Mouse (Mus musculus): ENCODE measurements around the gene Mrpl23. TPM values are rescaled to one million over a fixed set of nuclear protein-coding genes. Genes with fewer than 3 reads are reported as not detected.

Mrpl23 gene
- total RNA-seq, 2 experiments from 2014 or later: 16.1 to 39.0 TPM

DNA sequence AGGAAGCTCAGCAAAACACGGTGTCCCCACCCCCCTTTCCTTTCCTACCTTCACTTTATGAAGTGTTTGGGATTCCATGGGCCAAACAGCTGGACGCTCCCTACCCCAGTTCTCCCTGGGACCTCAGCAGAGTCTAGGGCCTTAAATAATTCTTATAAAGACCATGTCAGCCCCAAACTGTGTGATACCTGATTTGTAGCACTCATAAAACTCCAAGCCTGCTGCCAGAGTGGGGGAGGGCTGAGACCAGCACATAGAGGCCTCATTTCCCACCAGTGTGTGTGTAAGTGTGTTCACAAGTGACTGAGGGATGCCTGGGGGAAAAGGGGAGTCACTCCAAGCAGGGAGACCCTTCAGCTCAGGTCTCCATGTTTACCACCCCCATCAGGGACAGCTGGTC is 15.4 kb downstream of the Mrpl23 start:
- intact Hi-C loops (cut with DNase I): no loop called here
- DNase-seq (ENCODE audit: low spot score): no peak

DNA sequence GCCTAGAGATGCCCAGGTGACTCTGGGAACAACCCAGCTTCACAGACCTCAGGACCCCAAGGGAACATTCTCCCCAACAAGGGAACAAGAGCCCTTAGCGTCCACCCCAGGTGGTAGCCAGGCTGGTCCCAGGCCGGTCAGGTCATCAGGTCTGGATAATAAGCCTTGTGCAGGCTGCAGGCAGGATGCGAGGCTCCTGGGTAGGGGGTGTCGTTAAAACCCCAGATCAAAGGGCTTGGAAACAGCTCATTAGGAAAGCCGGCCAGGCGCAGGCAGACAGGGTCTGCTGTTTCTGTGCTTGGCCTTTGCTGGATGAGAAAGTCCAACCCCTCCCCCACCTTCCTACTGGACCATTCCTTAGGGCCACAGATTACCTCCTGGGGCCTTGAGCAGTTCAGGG is 16.2 kb downstream of the Mrpl23 start:
- intact Hi-C loops (cut with DNase I): no loop called here
- no peak for DNase-seq (ENCODE audit: low spot score)

DNA sequence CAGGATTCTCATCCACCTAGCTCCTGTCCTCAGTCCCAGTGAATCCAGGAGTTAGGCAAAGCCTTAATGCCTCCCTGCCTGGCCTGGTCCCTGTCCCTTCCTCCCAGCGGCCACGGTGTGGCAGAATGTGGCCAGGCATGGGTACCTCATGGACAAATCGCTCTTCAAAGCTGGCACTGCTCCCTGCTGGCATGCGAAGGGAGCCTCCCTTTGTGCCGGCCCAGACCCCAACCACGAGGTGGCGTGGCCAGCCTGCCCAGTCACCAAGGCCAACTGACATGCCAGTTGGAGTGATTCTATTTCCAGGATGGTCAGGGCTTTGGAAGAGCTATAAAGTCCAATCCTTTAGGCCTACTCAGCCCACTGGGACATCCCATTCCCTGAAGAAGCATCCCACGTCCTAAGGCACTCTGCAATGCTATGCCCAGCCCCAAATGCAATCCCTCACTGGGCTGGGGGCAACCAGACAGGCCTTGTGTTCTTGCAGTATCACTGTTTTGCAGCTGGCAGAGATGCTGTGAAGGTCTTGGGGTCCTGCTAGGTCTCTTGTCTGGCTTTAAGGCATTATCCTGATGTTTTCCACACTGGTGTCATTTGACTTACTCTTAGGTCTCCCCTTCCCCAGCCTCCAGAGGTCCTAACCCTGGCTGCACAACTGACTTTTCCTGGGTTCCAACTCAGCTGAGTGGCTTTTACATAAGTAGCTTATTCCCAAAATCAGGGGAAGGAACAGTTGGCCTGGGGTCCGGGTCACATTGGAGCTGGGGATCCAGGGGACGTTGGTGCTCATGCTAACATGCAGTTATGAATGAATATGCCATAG is 17.7 kb downstream of the Mrpl23 start:
- intact Hi-C loops (cut with DNase I): no loop called here
- DNase-seq (ENCODE audit: low spot score): no peak

DNA sequence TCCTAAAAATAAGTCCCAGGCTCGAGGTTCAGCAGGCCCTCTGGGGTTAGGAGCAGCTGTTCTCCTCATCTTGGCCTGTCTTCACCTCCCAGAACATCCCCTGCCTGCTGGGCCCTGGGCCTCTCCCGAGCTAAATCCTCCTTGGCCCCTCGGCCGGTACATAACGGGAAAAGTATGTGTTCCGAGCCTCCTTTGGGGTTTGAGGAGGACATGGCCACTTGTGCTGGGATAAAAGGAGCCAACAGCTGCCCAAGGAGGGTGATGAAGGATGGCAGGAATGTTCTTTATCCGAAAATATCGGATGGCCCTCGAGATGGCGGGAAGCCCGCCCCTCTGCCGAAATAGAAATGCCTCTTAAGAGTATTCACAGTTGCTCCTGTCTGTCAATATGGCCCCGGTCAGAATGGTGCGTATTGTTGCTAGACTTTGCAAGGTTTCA is 18.5 kb downstream of the Mrpl23 start:
- intact Hi-C loops (cut with DNase I): no loop called here
- no peak for DNase-seq (ENCODE audit: low spot score)

DNA sequence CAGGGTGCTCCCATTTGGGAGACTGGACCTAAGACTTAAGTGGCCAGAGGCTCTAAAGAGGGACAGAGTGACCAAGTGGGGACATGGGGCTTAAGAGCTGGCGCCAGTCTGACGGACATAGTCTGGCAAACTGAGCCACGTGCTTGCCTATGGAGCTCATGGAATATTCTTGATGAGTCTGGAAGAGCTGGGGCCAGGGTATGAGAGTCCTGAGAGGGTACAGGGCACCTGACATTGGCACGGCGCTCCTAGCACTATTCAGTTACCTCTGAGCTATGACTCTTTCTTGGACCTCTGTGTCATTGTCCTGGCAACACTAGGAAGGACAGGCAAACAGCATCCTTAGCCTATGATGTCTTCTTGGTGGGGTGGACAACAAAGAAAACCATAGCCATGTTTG is 19.2 kb downstream of the Mrpl23 start:
- intact Hi-C loops (cut with DNase I): no loop called here
- DNase-seq (ENCODE audit: low spot score): no peak

DNA sequence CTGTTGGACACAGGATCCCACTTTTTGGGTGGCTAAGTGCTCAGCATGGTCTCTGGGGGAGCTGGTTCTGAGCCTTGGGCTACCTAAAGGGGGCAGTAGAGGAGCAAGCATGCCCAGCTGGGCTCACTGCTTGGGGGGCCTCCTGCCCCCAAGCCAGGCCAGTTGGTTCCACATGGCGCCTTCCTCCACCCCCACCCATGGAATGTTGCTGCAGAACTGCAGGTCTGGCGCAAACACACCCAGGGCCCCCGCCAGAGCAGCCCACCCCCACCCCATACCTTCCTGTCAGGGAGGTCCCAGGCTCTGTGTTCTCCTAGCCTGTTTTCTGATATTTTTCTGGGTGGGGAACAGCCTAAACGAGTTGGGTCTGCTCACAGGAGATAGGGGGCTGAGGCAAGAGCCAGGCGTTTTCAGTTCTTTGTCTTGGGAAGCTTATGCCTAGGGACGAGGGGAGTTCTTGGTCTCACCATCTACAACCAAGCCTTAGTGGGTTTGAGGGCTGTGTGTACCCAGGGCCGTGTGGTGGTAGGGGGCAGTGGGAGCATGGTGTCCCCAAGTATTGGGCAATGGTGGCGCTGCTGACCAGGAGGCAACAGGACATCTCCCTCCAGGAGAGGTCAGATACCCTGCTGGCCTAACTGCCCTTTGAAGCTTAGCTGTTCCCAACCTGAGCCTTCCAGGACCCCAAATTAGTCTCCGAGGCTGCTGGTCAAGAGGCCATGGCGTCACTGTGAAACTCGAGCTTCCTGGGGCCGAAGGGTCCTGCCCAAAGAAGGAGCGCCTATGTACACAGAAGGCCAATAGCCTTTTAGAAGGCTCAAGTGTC is 20.3 kb downstream of the Mrpl23 start:
- intact Hi-C loops (cut with DNase I): no loop called here
- no peak for DNase-seq (ENCODE audit: low spot score)

DNA sequence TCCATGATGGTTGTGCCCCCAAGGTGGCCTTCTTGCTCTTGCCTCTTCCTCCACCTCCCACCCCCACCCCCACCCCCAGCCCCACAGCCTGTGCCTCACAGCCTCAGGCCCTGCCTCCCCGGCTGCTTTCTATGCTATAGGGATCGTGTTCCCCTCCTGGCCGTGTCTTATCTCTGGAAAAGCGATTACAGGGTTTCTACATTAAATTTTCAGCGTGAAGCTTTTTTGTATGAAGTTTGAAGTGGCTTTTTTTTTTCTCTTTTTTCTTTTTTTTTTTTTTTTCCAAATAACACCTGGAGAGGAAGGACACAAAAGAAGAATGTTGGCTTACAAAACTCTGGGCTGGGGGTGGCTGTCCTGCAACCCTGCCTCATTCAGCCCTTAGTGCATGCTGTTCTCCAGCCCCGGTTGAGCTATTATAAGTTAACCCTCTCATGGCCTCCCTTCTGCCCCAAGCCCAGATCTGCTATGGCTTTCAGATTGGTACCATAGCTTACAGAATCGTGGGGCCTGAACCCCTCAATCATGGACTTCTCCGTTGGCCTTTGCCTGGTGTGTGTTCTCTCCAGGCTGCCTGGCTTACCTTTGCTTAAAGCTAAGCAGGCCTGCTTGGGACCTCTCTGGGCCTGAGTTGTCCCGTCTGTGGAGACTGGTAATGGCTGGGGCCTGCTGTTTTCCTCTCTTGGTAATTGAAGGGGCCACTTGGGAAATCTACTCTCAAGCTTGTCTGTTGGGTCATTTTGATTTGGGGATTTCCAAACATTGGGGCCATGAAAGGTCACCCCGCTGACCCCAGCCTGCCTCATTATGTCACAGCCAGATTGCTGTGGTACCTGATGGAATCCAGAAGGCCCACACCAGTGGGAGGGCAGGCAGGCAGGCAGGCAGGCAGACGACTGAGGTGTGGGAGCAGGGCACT is 21.2 kb downstream of the Mrpl23 start:
- no peak for DNase-seq (ENCODE audit: low spot score)
- intact Hi-C loops (cut with DNase I): no loop called here

DNA sequence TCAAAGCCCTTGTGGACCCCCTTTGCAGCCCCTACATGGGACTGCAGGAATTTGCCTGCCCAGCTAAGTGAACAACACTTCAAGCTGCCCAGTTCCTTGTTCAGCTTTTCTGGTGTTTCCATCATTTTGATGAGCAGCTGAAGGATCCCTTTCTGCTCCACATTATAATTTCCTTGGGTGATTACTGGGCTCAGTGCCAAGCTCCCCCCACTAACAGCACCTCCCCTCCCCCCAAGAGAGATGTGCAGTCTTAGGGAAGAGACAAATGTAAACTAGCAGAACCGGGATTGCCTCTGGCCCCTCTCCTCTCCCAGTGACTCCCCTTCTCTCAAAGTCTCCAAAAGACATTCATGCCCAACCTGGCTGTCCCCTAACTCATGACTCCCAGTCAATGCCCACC is 22.1 kb downstream of the Mrpl23 start:
- no peak for DNase-seq (ENCODE audit: low spot score)
- intact Hi-C loops (cut with DNase I): no loop called here

DNA sequence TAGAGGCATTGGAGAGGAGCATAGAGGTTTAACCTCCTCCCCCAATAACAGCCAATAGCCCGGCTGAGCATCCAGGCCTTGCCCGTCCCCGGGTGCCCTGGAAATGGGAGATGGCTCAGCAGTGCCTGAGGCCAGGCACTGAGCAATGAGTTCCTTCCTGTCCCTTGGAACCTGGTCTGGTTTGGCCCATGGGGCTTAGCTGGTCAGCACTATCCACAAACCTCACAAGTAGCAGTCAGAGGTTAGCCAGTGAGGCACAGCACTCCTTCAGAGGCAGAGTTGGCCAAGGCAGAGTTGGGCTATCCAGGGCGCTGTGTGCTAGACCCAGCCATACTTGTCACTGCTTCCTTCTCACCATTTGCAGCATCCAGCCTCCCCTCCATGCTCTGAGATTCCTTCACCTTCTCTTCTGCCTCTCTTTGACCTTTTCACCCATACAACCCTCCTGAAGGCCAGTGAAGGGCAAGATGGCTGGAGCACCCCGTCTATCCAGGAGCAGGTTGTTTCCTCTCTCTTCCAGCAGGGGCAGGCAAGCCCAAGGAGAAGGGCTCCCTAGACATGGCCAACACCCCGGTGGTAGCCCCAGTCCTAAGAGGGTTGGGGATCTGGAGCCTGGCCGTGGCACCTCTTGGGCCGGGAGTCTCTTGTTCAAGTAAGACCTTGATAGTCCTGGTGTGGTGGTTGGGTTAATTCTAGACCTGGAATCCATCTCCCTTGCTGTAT is 23.0 kb downstream of the Mrpl23 start:
- no peak for DNase-seq (ENCODE audit: low spot score)
- intact Hi-C loops (cut with DNase I): no loop called here

DNA sequence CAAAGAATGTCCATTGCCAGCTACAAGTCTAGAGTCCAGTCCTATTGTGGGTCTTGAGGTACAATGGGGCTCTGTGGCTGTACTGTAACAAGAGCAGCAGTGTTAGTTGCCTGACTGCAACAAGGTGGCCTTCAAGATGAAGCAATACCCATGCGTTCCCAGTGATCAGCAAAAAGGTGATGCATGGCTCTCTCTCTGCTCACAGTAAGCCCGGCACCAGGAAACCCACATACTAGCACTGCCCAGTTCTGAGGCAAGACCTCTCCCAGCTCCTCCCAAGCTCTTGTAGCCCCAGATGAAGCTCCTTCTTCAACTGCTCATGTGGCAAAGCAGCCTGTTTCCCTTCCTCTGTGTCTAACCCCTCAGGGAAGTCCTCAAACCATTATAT is 23.6 kb downstream of the Mrpl23 start:
- DNase-seq (ENCODE audit: low spot score): no peak
- intact Hi-C loops (cut with DNase I): no loop called here

DNA sequence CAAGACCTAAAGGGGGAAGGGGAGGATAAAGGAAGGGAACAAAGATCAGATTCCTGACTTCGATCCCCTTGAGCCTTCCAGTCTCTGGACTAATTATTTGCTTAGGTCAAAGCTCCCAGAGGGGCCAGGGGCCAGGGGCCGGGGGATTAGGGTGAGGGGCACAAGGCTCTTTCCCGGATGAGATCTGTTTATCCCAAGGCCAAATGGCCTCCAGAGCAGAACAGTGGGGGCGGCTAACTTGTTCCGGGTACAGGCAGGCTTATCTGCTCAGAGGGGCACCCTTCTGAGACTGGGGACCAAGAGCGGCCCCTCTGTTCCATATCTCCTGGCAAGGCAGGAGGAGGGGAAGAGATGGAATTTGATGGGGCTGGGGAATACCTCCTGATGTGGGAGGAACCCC is 25.2 kb downstream of the Mrpl23 start:
- intact Hi-C loops (cut with DNase I): no loop called here
- DNase-seq (ENCODE audit: low spot score): no peak

DNA sequence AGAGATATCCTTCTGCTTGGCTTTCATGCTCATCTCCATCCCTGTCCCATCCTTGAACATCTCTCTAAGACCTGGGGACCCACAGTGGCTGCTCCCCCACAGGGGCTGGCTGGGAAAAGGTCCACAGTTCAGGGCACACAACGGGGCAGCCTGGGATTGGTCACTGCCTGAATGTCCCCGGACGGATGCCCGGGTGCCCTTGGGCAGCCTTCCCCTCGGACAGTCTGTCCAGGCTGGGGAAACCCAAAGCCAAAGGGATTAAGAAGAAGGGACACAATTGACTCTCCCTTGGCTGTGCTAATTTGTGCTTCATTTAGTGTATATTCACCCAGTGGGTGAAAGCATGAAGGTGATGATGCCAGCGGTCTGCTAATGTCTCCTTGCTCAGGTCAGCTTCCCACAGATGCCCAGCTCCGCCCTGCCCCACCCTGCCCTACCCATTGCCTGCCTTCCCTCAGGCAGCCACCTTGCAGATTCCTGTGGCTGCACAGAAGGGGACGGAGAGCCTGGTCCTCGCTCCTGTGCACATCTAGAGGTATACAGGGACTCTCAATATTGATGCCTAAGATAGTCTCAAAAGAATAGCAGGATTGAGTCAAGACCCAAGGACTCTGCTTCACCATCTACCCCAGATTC is 26.1 kb downstream of the Mrpl23 start:
- no peak for DNase-seq (ENCODE audit: low spot score)

DNA sequence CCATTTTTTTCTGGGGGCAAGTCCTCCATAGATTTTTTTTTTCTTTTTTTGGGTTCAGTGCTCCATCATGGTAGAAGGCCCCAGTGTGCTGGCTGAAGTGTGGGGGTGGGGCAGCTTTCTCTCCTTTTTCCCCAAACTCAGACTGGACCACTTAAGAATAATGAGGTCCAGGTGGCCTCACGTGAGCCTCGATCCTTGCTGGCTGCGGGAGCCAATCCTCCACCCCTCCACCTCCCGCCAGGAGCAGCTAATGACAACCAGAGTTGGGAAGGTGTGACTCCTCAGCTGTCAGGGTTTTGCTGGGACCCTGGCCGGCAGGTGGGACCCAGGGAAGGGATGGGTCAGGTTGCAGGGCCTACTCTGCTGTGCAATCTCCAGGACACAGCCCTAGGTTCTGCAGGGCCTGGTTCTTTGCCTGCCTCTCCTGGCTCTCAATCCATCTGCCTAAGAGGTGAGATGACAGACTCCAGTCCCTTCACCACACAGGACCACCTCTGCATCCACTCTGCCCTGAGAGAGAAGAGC is 27.2 kb downstream of the Mrpl23 start:
- intact Hi-C loops (cut with DNase I): no loop called here
- DNase-seq (ENCODE audit: low spot score): no peak

More for the DNA sequence above, 26.1 kb downstream of the Mrpl23 start:
- intact Hi-C loops (cut with DNase I): no loop called here

DNA sequence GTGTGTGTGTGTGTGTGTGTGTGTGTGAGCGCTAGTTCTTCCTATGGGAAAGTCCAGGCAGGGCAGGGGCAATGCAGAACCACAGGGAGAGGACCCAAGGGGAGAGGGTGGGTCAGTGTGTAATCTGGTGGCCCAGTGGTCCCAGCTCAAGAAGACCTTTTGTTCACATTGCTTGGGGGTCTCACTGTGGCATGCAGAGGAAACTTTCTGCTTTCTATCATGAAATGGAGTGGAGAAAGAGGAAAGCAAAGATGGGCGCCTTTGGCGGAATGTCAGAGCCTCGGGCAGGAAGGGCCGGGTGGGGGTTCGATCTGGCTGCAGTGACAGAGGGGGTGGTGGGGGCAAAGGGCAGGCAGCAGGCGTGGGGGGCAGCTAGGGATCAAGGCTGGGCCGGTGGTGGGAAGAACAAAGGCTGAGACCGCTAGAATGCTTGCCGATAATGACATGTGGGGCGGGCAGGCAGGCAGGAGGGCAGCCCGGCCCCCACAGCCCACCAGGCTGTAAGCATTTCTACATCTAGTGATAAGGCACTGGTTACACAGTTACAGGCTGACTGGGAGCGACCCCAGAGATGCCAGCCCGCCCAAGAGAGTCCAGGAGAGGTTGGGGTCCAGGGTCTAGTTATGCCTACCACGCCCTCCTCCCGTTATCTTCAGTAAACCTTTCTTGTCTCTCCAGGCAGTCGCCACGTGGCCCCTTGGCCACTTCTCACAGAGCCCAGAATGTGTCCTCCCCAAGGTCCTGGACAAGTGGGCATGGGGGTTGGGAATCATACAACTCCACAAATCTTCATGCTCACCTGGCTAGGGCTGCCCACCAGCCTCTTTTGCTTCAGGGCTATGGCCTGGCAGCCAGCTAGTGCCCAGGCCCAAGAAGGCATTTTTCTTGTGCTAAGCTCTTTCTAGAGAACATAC is 28.7 kb downstream of the Mrpl23 start:
- intact Hi-C loops (cut with DNase I): no loop called here
- DNase-seq (ENCODE audit: low spot score): no peak

DNA sequence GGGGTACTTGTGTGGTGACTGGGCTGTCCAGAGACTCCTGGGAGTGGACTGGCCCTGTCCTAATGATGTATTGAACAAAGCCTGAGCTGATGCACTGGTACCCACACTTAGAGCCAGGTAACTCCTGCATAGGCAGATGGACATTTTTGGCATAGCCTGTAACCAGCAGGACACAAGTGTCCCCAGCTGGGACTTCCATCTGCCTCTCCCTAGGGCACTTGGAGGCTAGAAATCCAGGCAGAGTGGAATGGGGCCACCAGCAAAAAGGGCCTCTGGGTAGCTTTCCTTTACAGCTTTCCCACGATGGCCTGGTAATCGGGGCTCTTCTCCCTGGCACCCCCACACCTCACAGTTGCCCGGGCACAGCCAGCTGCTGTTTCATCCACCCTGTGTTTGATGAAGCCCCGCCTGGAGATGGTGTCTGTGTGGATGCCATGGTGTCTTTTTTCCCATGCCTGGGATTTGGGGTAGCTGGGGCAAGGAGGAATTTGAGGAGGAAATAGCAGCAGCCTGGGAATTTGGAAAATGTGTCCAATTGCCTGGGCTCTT is 29.4 kb downstream of the Mrpl23 start:
- intact Hi-C loops (cut with DNase I): no loop called here
- no peak for DNase-seq (ENCODE audit: low spot score)

DNA sequence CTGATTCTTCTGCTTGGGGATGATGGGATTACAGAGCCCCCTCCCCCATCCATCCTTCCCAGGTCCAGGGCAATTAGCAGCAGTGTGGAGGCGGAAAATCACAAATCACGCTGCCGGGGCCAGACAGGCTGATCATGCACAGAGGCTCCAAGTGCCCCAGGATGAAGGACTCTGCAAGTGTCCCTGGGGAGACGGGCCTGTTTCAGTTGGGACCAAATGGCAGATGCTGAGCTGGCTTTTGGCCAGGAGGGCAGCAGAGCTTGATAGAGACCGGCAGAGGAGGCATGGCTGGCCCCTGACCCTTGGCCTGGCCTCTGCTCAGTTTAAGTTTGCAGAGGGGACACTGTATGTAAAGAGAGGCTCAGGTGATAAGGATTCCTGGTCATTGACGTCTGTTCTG is 30.7 kb downstream of the Mrpl23 start:
- intact Hi-C loops (cut with DNase I): no loop called here
- no peak for DNase-seq (ENCODE audit: low spot score)

DNA sequence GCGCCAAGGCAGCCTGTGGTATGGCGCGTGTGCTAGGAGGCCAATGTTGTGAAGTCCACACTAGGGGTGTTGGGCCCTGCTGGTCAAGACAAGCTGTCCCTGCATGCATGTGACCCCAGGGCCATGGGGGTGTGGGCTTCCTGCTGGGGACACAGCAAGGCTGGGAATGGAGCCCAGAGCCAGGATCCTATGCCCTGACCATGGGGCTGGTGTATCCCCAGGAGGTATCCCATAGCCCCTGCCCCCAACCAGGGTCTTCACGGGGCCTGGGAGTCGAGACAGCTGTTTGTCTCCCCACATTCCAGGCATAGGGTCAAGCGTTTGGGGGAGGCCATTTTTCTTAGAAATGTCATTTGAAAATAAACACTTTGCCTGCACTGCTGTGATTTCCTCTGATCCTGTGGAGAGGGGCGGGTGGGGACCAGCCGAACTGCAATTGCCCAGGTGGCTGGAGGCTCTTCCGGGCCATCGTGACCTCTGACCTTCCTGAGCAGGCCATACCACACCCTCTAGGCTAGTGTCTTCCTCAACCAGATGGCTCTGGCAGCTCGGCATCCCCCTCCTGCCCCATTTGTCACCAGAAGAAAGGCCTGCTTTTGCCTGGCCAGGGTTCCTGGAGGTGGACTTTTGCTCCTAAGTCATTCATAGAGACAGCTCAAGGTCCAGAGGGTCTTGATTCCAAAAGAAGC is 32.6 kb downstream of the Mrpl23 start:
- intact Hi-C loops (cut with DNase I): no loop called here
- no peak for DNase-seq (ENCODE audit: low spot score)
